Mouse (Mus musculus) G1E (cell line): Measurements from ENCODE around the gene Acin1. TPM values are rescaled to one million over a fixed set of nuclear protein-coding genes. Genes with fewer than 3 reads are reported as not detected.

ENCODE experiments used
- ATAC-seq: 2 replicates; pipeline ENCODE4 v1.8.0; 2016; ENCODE audit warnings: mild to moderate bottlenecking; ENCODE audit not compliant: insufficient number of reproducible peaks, poor library complexity, low FRiP score, severe bottlenecking; ENCODE audit errors: extremely low read depth
- DNase-seq: peaks from one replicate; pipeline ENCODE4 v3.0.0; 2012; ENCODE audit warnings: low spot score
- H3K27me3 ChIP-seq: 2 replicates; pipeline ENCODE4 v1.6.1; 2012; ENCODE audit warnings: mild to moderate bottlenecking, low read length, inconsistent platforms; ENCODE audit not compliant: insufficient read depth
- H3K36me3 ChIP-seq: replicated peaks from 2 replicates; pipeline ENCODE3; 2012; ENCODE audit warnings: mild to moderate bottlenecking, inconsistent platforms
- H3K4me1 ChIP-seq: 2 replicates; pipeline ENCODE4 v1.6.1; 2012; ENCODE audit warnings: low read depth, low read length, inconsistent platforms, mixed read lengths; ENCODE audit not compliant: insufficient read depth
- H3K4me3 ChIP-seq: 2 replicates; pipeline ENCODE4 v1.5.1; 2012; ENCODE audit warnings: low read depth, mild to moderate bottlenecking, inconsistent platforms, low read length, moderate library complexity, mixed read lengths
- H3K9me3 ChIP-seq: replicated peaks from 2 replicates; pipeline ENCODE4 v1.6.1; 2012; ENCODE audit warnings: inconsistent platforms
- CTCF ChIP-seq: IDR thresholded peaks from 2 replicates; pipeline ENCODE4 v1.5.1; 2012; ENCODE audit warnings: low read depth, low read length, inconsistent platforms, mixed read lengths
- GATA1 ChIP-seq: IDR thresholded peaks from 2 replicates; pipeline ENCODE4 v1.6.1; 2012; ENCODE audit warnings: borderline replicate concordance, low read length, inconsistent platforms, mixed read lengths
- GATA2 ChIP-seq: IDR thresholded peaks from 2 replicates; pipeline ENCODE4 v1.6.1; 2012; ENCODE audit warnings: low read depth, low read length, inconsistent platforms, borderline replicate concordance
- POLR2AphosphoS5 ChIP-seq: IDR thresholded peaks from 2 replicates; pipeline ENCODE4 v1.6.1; 2012; ENCODE audit warnings: low read depth, low read length, inconsistent platforms; ENCODE audit not compliant: insufficient replicate concordance
- TAL1 ChIP-seq: conservative IDR thresholded peaks from 2 replicates; pipeline ENCODE4 v1.6.1; 2012; ENCODE audit warnings: low read depth, low read length, inconsistent platforms, mixed read lengths
- polyA plus RNA-seq: library from polyadenylated mRNA; stranded (reverse); fragments of >175 nt; gene quantifications from 2 replicates; pipeline ENCODE4 v1.2.3, GENCODE M21; 2012
- total RNA-seq, 2 experiments: library from RNA; stranded (forward) in 1 of 2; stranded (reverse) in 1 of 2; fragments of 200-1000 nt in 1 of 2; fragments of >200 nt in 1 of 2; fragmentation: Nextera tagmentation in 1 of 2; gene quantifications; 2 replicates each; pipeline ENCODE4 v1.2.3; 2014 to 2017

The Acin1 gene
- total and polyA plus RNA-seq, 3 experiments = 125 to 697 (median 298) TPM

DNA sequence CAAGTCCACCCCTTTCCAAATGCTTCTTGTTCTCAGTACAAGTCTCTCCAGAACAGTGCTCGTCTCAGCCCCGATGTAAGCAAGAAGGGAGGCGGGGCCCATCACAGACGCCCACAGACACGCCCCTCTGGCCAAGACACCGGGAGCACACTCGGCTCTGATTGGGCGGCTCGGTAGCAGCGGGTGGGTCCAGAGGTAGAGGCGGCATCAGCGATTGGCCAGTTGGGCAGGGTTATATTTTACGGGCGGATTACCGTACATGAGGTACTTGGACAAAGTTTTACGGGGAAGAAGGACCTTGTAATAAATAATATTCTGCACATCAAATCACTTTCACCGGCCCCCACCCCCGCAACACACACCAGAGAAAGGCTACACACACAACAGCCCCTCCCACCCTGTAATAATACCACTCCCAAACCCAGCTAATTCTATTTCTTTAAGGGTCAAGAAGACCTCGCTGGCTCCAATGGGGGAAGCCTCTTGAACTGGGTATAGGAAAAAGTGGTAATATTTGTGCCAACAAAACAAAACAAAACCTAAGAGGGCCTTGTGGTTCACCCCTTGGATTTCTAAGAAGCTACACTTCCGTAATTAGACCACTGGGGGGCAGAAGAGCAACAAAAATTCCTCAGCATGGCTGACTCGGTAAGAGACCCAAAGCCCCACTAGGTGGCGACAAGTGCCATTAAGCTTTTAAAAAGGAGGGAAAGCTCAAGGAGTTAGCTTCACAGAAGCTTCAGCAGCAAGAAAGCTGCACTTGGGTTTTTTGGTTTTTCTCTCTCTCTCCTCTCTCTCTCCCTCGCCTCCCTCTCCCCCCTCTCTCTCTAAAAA lies 35.9 kb downstream of the Acin1 start:
- TF ChIP-seq GATA1 = no peak
- TF ChIP-seq CTCF = peak; percentile 73
- Histone ChIP-seq H3K4me3 (no peak overlapping the region), H3K36me3 (peaks cover 86% of the 10 kb centered on the region), H3K4me1 (peaks cover 74% of the 10 kb centered on the region), H3K9me3 (no peaks in the 10 kb centered on the region), H3K27me3 (no peaks in the 10 kb centered on the region; the same call in 1 of the 2 replicates)
- ATAC-seq (no peak), DNase-seq (peak; percentile 52)

DNA sequence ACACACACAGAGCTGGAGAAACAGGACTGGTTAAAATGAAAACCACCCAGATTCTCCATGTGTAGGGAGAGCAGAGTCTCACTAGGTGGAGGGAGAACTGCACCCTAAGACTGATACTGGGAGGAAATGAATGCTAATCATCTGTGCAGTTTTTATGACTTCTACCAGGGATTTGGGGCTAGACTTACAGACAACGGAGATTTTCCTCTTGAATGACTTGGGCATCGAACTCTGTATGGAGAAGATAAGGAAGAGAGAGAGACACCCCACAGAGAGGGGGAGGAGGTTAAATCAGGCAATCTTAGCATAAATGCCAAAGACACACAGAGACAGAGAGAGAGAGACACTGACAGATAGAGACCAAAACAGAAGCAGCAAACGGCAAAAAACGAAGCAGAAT lies 38.8 kb downstream of the Acin1 start:
- ATAC-seq = peak; percentile 75
- TF ChIP-seq TAL1 (0 out of 2 replicates have a peak, but pooled peaks have one; percentile 39), POLR2AphosphoS5 (no peak)
- Histone ChIP-seq H3K4me1 (peaks cover 79% of the 10 kb centered on the region), H3K4me3 (no peak overlapping the region; the same call in 1 of the 2 replicates), H3K27me3 (no peaks in the 10 kb centered on the region; the same call in 1 of the 2 replicates), H3K9me3 (no peaks in the 10 kb centered on the region), H3K36me3 (peaks cover 96% of the 10 kb centered on the region)
- DNase-seq = peak; percentile 61

DNA sequence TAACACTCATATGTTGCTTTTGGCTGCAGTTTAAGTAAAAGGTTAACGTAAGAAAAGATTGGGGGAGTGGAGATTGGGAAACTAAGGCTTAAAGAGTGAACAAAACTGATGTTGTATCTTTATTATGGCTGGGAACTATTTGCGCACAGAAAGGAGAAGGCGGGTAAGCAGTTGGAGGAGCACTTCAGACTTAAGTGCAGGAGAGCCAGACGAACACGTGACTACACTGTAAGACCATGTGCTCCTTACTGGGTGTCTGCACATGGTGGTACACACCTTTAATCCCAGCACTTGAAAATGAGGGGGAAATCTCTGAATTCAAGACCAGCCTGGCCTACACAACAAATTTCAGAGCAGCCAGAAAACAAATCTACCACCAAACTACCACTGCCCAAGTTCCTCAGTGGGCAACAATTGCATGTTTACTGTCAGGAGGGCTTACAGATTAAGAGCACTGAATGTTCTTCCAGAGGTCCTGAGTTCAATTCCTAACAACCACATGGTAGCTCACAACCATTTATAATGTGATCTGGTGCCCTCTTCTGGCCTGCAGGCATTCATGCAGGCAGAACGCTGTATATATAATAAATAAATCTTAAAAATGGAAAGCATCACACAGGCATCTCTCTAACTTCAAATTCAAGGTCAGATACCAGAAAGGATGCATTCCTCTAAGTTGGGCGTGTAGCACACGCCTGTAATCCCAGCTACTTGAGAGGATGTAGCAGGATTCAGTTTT lies 39.7 kb downstream of the Acin1 start:
- Histone ChIP-seq H3K4me3 (no peak overlapping the region; the same call in 1 of the 2 replicates), H3K36me3 (peaks cover 97% of the 10 kb centered on the region), H3K4me1 (peaks cover 78% of the 10 kb centered on the region), H3K27me3 (no peaks in the 10 kb centered on the region; the same call in 1 of the 2 replicates), H3K9me3 (no peaks in the 10 kb centered on the region)
- DNase-seq = no peak
- no peak for TF ChIP-seq CTCF
- TF ChIP-seq GATA1 = no peak
- TF ChIP-seq GATA2 = no peak
- TF ChIP-seq TAL1 = no peak
- no peak for TF ChIP-seq POLR2AphosphoS5
- ATAC-seq = no peak

- no peak for ATAC-seq
- no peak for TF ChIP-seq GATA2
- no peak for TF ChIP-seq POLR2AphosphoS5
- TF ChIP-seq TAL1 = no peak
- TF ChIP-seq GATA1 = no peak
- no peak for TF ChIP-seq CTCF
- DNase-seq = no peak
- Histone ChIP-seq H3K9me3 (no peaks in the 10 kb centered on the region), H3K4me3 (no peak overlapping the region), H3K4me1 (peaks cover 78% of the 10 kb centered on the region), H3K27me3 (no peaks in the 10 kb centered on the region; the same call in 1 of the 2 replicates), H3K36me3 (peaks cover 97% of the 10 kb centered on the region)
Measured at GRCm38 (mm10) chr14:54646455-54646854, 40.3 kb downstream of the Acin1 start.

GRCm38 (mm10) chr14:54644294-54644693 lies 42.4 kb downstream of the Acin1 start:
- DNase-seq (no peak), ATAC-seq (no peak)
- H3K4me3 ChIP-seq = no peak overlapping the region
- no peak for TF ChIP-seq GATA1
- no peak for TF ChIP-seq TAL1
- TF ChIP-seq POLR2AphosphoS5 = no peak
- TF ChIP-seq CTCF = no peak
- TF ChIP-seq GATA2 = no peak
- peaks cover 74% of the 10 kb centered on the region for H3K4me1 ChIP-seq
- H3K9me3 ChIP-seq = no peaks in the 10 kb centered on the region
- H3K36me3 ChIP-seq = peaks cover 79% of the 10 kb centered on the region
- H3K27me3 ChIP-seq = peaks cover 16% of the 10 kb centered on the region; the same call in 1 of the 2 replicates

DNA sequence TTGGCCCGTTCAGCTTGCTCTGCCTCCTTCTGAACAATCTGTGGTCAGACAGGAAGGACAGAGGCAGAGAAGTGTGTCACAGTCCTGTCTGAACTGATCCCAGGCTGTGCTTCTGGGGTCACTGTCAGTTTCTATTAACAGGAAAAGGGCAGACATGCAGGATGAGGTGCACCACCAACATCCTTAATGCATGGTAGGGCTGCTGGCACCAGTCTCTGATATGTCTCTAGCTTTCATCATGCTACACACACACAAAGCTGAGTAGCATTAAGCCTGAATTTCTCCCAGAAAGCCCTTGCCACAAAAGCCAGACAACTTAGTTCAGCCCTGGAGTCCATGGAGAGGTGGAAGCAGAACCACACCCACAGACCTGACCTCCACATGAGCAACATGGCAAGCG lies 43.7 kb downstream of the Acin1 start:
- peaks cover 63% of the 10 kb centered on the region for H3K4me1 ChIP-seq
- ATAC-seq = no peak
- no peak overlapping the region for H3K4me3 ChIP-seq
- no peaks in the 10 kb centered on the region for H3K9me3 ChIP-seq
- no peak for DNase-seq
- peaks cover 81% of the 10 kb centered on the region for H3K36me3 ChIP-seq
- TF ChIP-seq GATA2 (no peak), TAL1 (no peak), CTCF (no peak), POLR2AphosphoS5 (no peak), GATA1 (no peak)
- H3K27me3 ChIP-seq = peaks cover 20% of the 10 kb centered on the region
